Mouse (Mus musculus) intestine, postnatal 0 days (tissue): ENCODE measurements around the gene Kcnip2. TPM values are rescaled to one million over a fixed set of nuclear protein-coding genes. Genes with fewer than 3 reads are reported as not detected.

Source experiments
- ATAC-seq: fragments of 200-750 bp; cut with Nextera tagmentation; 2 replicates; pipeline ENCODE4 v1.8.0; 2017; ENCODE audit warnings: mild to moderate bottlenecking, moderate TSS enrichment, moderate library complexity
- H3K27ac ChIP-seq: fragments of 300-500 bp; sonication (generic); 2 replicates; pipeline ENCODE4 v1.5.1; 2014; ENCODE audit warnings: mild to moderate bottlenecking, low read depth, low read length, moderate library complexity
- H3K27me3 ChIP-seq: fragments of 300-500 bp; sonication (generic); replicated peaks from 2 replicates; pipeline ENCODE4 v1.6.1; 2014; ENCODE audit warnings: low read length, mixed read lengths; ENCODE audit not compliant: control insufficient read depth, insufficient read depth
- H3K36me3 ChIP-seq: fragments of 300-500 bp; sonication (generic); 2 replicates; pipeline ENCODE4 v1.6.1; 2014; ENCODE audit warnings: mild to moderate bottlenecking, moderate library complexity; ENCODE audit not compliant: control insufficient read depth, insufficient read depth
- H3K4me1 ChIP-seq: fragments of 300-500 bp; sonication (generic); replicated peaks from 2 replicates; pipeline ENCODE4 v1.6.1; 2014; ENCODE audit warnings: antibody characterized with exemption, low read length, mixed read lengths; ENCODE audit not compliant: control insufficient read depth, insufficient read depth
- H3K4me2 ChIP-seq: fragments of 300-500 bp; sonication (generic); replicated peaks from 2 replicates; pipeline ENCODE4 v1.6.1; 2014; ENCODE audit warnings: low read depth, mild to moderate bottlenecking, moderate library complexity
- H3K4me3 ChIP-seq: fragments of 300-500 bp; sonication (generic); 2 replicates; pipeline ENCODE4 v1.5.1; 2014; ENCODE audit warnings: low read depth, low read length
- H3K9ac ChIP-seq: fragments of 300-500 bp; sonication (generic); 2 replicates; pipeline ENCODE4 v1.6.1; 2014; ENCODE audit warnings: mild to moderate bottlenecking, low read depth, low read length
- H3K9me3 ChIP-seq: fragments of 300-500 bp; sonication (generic); 2 replicates; pipeline ENCODE4 v1.6.1; 2016; ENCODE audit warnings: mixed run types; ENCODE audit not compliant: control insufficient read depth
- CTCF ChIP-seq: sonication (generic); IDR thresholded peaks from 2 replicates; pipeline ENCODE4 v1.5.1; 2016; ENCODE audit warnings: low read depth, mild to moderate bottlenecking, control low read depth, antibody characterized with exemption, moderate library complexity
- WGBS: fragments of 180-500 bp; shearing (Covaris S2); extraction: QIAGEN DNeasy Blood & Tissue Kit; methylation state at CpG from one replicate; pipeline ENCODE4 v1.1.7; 2014; 5-methylcytosine and 5-hydroxymethylcytosine counted together
- polyA plus RNA-seq: library from polyadenylated mRNA; unstranded; fragments of >200 nt; fragmentation: Nextera tagmentation; extraction: Ambion mirVana; gene quantifications from 2 replicates; pipeline ENCODE4 v1.2.1, GENCODE M21; 2015

Kcnip2 gene
- polyA plus RNA-seq, 1 experiment from 2014 or later: 3.6 TPM

GRCm38 (mm10) chr19:45751881-45752280 is 64.0 kb downstream of the Kcnip2 start:
- peaks cover 41% of the 10 kb centered on the region for H3K36me3 ChIP-seq
- no peak overlapping the region for H3K4me2 ChIP-seq
- H3K4me3 ChIP-seq: no peak overlapping the region
- H3K9me3 ChIP-seq: no peaks in the 10 kb centered on the region
- no peak for ATAC-seq
- H3K27me3 ChIP-seq: no peaks in the 10 kb centered on the region
- no peak overlapping the region for H3K27ac ChIP-seq
- no peak for TF ChIP-seq CTCF
- H3K9ac ChIP-seq: no peak overlapping the region
- 92% methylated on average over 7 of the region's 7 CpGs for WGBS
- no peaks in the 10 kb centered on the region for H3K4me1 ChIP-seq

- ATAC-seq: peak; percentile 74
- Histone ChIP-seq H3K27ac (no peak within 1 kb of the TSS), H3K36me3 (peaks cover 25% of the 10 kb centered on the region), H3K4me2 (peak within 1 kb of the TSS; percentile 96), H3K27me3 (peaks cover 17% of the 10 kb centered on the region), H3K9me3 (no peaks in the 10 kb centered on the region), H3K9ac (peak within 1 kb of the TSS; percentile 74), H3K4me3 (peak within 1 kb of the TSS; percentile 79), H3K4me1 (peaks cover 3% of the 10 kb centered on the region; the same call in 1 of the 2 replicates)
- WGBS: under 1% methylated on average over 59 of the region's 60 CpGs
- TF ChIP-seq CTCF: no peak
Measured at GRCm38 (mm10) chr19:45749243-45750043, 66.4 kb downstream of the Kcnip2 start, which contains the start of gene Npm3. TSS of gene Npm3 (minus strand) at chr19:45749591.

GRCm38 (mm10) chr19:45748691-45749242 is 67.1 kb downstream of the Kcnip2 start:
- H3K27ac ChIP-seq: no peak overlapping the region
- peak overlapping the region; percentile 96 for H3K4me2 ChIP-seq
- H3K9me3 ChIP-seq: no peaks in the 10 kb centered on the region
- TF ChIP-seq CTCF: no peak
- ATAC-seq: peak; percentile 12; the same call in 1 of the 2 replicates
- H3K4me1 ChIP-seq: peaks cover 3% of the 10 kb centered on the region; the same call in 1 of the 2 replicates
- peak overlapping the region; percentile 74 for H3K9ac ChIP-seq
- H3K4me3 ChIP-seq: peak overlapping the region; percentile 79
- H3K27me3 ChIP-seq: peaks cover 23% of the 10 kb centered on the region
- peaks cover 19% of the 10 kb centered on the region for H3K36me3 ChIP-seq
- WGBS: under 1% methylated on average over 33 of the region's 33 CpGs

GRCm38 (mm10) chr19:45748206-45748605 is 67.7 kb downstream of the Kcnip2 start:
- Histone ChIP-seq H3K27ac (no peak overlapping the region), H3K36me3 (peaks cover 17% of the 10 kb centered on the region), H3K4me3 (peak overlapping the region; percentile 79), H3K4me2 (peak overlapping the region; percentile 96), H3K27me3 (peaks cover 29% of the 10 kb centered on the region), H3K4me1 (peaks cover 3% of the 10 kb centered on the region; the same call in 1 of the 2 replicates), H3K9me3 (no peaks in the 10 kb centered on the region), H3K9ac (no peak overlapping the region)
- TF ChIP-seq CTCF: no peak
- WGBS: 49% methylated on average over 9 of the region's 9 CpGs
- ATAC-seq: no peak

- Histone ChIP-seq H3K4me3 (no peak overlapping the region), H3K36me3 (peaks cover 10% of the 10 kb centered on the region), H3K4me1 (peaks cover 3% of the 10 kb centered on the region; the same call in 1 of the 2 replicates), H3K27ac (peak overlapping the region; percentile 7; the same call in 1 of the 2 replicates), H3K9ac (0 out of 2 replicates have a peak overlapping the region, but pooled peaks have one; percentile 11), H3K9me3 (no peaks in the 10 kb centered on the region), H3K27me3 (peaks cover 35% of the 10 kb centered on the region), H3K4me2 (no peak overlapping the region)
- no peak for ATAC-seq
- 33% methylated on average over 11 of the region's 11 CpGs for WGBS
- peak; percentile 90 for TF ChIP-seq CTCF
Measured at GRCm38 (mm10) chr19:45747028-45747867, 68.6 kb downstream of the Kcnip2 start.
